Mouse (Mus musculus) gastrocnemius, adult 8-10 months (tissue): ENCODE measurements at regions not wholly inside any gene's neighbourhood (a gene's known extent, or its start where the extent isn't known, plus 50 kb on each side); places are given as distances from the start of the nearest gene placed in this dataset.

Experiments
- DNase-seq, 2 experiments: peaks; one replicate each; pipeline ENCODE4 v3.0.0; 2022; ENCODE audit warnings: low spot score in 2 of 2

DNA sequence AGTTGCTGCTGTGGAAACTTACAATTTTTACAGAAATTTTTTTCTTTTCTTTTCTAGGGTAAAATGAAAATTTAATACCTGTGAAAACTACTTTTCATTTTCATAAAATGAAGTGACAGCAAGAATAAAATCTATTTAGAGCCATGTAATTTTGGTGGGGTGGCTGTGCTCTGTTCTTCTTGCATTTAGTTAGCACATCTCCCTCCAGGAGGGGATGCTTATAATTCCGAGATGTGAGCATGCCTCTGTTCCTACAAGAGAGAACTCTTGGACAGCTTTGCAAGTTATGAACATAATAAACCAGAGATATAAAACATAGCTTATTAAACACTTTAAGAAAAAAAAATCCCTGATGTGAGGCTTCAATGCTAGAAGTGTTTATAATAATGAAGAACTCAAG is 313.9 kb upstream of the Dph6 start:
- DNase-seq = no peak

DNA sequence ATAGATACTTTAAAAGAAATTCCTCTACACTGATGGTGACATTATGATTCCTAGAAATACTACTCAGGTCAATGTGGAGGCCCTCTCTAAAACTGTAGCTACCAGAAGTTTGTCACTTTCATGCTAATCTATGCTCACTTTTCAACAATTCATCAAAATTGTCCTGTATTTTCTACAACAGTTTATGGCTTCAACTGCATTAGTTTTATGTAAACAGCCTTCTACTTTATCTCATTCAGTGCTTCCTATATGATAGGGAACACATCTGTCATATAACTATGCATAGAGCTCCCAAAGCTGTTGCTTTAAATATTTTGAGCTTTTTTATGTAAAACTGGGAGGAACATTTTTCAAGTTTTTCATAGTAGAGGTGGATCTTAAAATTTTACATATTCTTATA is 338.7 kb upstream of the Dph6 start:
- no peak for DNase-seq

DNA sequence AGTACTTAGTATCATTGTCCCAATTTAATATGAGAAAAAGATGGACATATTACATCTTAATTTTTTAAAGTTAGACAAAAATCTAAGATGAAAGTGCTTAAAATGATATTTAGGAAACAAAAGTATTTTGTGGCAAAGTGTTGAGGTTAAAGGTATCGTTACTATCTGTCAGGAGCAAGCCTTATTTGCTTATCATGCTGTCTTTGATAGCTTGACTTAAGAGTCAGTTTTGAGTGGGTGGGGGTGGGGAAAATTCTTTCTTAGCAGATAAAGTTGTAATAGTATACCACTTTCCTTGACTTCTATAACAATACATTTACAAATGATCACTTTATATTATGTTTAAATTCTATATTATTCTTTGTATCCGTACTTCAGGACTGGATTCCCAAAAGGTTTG is 339.1 kb upstream of the Dph6 start:
- no peak for DNase-seq

DNA sequence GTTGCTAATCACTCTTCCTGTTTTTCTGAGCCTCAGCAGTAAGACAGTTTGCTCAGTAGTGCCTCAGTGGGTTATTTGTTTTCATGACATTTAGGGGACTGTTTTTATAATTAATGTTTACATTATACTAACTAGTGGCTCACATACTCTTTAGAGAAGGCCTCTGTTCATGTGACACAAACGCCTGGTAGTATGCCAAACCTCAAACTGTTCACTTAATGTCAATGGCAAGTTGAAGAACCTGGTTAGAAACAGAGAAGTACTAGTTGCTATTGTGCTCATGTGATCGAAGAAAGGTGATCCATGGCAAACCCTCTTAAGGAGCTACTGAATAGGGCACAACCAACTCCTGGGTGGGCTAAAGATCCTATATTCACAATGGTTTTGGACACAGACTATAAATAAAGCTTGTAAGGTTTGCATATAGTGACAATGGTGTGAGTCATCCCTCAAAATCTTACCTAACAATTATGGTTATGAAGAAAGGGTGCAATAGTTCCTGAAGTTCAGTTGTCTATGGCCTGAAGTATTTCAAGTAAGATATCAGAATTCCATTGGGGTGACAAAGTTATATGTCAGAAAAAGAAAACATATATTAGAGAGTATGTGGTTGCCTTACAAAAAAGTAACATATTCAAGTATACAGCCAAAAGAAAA is 340.1 kb upstream of the Dph6 start:
- DNase-seq = no peak

DNA sequence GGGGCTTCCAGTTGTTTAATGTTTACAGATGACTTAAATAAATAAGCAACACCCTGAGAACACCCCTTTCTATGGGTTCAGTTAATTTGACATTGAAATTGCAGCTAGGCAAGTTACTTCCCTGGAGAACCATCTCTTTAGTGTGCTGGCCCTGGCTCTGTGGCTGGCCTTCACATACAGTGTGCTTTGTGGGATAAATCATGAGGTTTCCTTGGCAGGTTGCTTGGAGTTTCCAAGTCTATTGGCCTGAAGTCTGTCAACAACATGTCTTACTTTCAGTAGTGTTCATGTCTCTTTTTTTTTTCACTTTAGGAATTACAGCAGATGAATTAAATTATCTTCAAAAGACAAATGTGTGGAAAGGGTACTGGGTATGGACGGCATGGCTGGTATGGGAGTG is 359.2 kb upstream of the Dph6 start:
- DNase-seq = no peak

DNA sequence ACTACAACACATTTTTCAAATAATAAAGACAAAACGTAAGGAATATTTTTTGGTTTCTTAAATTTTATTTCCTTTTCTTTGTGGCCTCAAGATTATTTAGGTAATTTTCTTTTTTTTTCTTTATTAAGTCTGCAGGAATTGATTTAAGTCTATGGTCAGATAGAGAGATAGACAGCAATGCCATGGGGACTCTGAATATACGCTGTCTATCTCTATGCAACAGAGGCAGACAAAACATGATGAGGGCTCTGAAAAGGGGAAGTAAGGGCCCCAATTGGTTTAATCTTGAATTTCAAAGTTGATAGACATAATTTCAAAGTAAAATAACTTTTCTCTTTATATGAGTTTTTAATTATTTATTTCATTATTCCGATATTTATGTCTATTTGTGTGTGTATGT is 372.0 kb upstream of the Dph6 start:
- no peak for DNase-seq

DNA sequence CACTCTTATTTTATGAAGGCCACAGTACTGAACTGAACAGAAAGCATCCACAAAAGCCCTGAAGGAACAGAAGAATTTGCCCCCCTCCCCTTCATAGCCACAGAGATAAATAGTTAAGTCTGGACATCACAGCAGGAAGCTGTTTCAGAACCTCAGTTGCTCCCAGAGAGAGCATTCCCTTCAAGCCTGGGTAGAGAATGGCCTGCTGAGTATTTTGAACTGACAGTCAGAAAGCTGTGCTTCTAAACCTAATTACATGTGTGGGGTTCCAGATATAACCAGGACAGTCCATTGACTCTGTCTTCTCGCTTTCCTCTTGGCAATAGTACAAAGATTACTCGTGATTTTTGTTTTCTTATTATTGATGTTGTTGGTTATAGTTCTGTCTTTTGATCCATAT is 376.4 kb upstream of the Dph6 start:
- no peak for DNase-seq

DNA sequence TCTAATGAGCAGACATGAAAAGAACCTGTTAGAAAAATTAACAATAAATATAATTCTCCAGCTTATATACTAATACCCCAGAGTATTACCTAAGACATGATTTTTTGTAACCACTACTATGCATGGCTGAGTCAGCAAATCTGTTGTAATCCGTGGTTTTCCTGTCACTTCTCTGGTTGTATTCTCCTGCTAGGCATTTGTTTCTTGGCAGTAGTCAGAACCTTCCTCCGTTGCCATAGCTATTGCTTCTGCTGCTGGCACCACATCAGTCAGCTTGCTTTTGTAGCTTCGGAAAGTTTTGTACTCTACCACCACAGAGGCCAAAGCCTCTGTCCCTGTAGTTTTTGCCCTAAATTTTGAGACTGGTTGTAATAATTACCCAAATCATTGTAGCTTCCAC is 381.4 kb upstream of the Dph6 start:
- DNase-seq = no peak

DNA sequence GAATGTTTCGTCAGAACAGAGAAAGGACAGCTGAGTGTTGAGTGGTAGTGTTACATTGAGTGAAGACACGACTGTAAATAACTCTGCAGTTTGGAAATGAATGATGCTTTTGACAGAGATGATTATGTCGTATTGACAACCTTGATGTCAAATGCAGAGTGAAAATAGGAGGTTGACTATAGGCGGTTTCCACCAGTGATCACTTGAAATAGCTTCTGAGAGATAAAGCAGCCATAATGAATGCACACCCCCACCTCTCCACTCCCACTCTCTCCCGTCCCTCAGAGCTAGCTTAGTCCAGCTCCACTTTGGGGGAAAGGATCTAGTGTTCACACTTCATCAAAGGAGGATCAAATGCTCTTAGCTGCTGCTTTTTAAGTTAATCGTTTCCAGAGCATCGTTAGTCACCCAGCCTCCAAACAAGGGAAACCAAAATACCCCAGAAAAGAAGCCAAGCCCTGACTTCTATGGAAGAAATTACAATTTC is 387.6 kb upstream of the Dph6 start:
- no peak for DNase-seq

DNA sequence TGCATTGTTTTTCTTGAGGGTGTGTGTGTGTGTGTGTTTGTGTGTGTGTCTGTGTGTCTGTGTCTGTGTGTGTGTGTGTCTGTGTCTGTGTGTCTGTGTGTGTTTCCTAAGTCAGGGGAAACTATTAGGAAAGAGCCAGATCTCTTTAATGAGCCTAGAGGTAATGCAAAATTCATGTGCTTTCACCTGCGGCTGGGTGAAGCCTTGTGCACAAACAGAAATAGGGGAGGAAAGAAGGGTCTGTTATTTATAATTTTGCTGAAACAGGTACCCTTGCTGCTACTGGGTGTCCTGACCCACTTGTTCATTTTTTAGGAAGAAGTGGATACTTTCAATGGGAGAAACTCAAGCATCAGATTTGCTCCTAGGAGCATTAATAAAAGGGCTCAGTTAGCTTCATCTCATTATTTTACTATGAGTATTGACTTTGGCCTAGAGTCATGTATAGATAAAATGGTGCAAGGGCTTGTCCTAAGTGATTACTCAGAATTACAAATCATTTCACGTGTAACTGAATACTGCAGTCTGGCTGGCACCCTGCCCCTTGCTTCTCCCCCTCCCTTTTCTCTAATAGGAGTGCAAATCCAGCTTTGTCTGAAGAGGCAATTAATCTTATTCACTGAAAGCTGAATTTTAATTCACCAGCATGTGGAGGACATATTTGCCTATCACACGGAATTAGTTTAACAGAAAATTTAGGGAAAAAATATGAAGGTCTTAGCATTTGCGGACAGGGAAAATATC is 401.7 kb upstream of the Dph6 start:
- DNase-seq = no peak

DNA sequence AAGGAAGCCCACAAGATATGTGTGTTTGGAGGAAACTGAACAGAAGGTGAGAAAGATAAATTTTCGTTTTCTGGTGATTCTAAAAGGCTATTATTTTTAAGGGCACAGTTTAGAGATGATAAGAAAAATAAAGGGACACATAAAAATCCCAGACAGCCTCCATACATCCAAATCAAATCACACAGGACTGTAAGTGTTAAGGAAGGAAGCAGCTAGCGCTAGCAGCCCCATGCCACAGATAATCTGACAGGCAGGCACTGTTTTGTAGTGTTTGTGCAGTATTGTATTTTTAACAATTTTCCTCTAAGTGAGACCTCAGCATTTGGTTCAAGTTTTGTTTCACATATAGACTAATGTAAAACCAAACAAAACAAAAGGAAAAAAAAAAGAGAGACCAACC is 402.4 kb upstream of the Dph6 start:
- no peak for DNase-seq

DNA sequence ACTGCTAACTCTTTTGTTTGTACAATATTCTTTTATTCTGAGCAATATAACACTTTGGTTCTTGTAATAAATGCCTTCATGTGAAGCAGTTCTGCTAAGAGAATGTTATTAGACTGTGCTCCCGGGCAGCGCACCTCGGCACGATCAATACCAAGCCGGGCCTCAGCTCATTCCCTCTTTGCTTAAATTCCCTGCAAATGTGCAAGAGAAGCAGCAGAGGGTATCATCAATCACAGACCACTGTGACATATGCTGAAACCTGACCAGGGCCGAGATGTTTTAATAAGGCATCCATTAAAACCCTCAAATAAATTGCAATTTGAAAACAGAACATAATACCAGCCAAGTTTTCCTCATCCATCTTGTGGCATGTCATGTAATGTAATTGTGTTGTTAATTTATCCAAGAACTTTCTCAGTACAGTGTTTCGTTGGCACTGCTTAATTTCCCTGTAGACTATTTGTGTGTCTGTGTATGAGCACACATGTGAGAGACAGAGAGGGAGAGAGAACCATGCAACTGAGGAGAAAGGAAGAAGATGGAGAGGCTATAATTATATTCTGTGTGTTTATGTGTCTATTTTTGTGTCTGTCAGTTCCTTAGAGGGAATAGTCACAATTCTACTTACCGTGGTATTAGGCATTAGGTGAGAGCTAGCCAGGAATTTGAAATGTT is 412.9 kb upstream of the Dph6 start:
- DNase-seq = no peak

DNA sequence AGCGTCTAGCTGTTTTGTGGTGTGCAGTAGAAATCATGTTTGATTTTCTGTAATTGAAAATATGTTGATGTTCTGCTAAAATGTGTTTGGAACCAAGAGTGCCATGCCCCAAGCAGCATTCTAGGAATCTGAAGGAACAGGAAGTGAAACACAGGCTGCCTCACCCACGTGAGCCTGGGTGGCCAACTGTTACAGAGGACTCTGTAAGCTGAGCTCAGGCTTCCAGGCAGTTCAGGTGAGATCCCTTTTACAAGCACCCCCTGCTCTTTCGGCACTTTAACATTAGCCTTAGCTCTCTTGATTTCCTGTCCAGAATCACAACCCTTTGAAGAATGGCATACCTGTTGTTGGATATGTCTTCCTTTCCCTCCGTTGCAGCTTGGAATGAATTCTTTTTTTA is 414.9 kb upstream of the Dph6 start:
- no peak for DNase-seq

DNA sequence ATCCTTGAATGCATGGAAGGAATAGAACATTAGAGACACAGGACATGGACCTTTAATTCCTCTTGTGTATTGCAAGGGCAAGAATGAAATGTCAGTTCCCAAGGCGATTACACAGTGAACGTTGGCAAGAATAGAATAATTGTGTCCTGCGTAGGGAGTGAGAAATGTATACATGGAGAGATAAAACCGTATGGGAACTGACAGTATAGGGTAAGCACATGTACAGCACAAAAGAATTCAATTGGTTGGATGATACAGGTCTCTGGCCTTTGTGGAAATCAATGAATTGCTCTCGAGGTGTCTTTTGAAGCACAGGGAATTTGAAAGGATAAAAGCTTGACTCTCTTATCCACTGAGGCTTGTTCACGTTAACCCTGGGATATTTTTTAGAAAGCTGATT is 415.4 kb upstream of the Dph6 start:
- no peak for DNase-seq

DNA sequence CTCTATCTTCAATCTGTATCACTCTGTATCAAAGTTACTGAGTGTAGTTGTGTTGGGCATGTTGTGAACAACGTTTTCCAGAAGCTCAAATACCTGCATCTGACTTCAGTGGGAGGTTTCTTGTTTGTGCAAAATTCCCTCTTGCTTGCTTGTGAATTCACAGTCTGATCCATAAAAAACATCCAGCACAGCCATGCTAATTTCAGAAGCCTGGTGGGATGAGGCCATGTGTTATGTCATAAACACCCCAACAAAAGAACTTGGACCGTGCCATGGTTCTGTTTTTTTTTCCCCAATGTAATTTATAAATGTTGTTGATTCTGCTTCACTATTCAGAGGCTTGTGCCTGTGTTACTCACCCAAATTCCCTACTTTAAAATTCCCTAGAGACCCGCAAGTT is 415.9 kb upstream of the Dph6 start:
- no peak for DNase-seq

DNA sequence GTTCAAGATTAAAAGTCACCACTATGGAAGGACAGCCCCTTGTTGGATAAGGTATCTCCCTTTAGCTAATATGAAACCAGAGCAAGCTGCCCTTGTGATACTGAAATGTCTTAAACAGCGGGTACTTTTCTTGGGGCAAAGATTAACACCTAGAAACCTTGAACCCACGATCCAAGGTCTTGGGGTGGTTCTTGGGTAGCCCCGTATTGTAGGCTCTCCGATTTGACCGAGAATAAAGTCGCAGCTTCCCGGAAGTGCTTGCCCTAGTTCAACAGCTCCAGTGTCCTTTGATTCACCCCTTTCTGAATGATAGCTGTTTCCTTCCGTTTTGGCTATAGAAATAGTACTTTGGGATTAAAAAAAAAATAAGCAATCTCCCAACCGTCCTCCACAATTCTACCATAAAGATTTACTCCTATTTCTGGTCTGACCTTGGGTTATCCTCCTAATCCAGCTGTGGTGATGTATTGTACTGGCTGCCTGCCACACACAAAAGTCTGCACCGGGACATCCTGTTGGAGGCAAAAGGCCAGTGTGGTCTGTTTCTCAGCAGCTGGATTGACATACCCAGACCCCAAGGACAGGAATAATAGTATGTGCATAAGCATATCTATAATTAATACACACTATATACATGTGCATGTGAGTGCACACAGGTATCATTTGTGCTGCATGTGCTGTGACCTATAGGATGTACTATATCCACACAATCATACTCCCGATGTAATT is 427.0 kb upstream of the Dph6 start:
- no peak for DNase-seq

DNA sequence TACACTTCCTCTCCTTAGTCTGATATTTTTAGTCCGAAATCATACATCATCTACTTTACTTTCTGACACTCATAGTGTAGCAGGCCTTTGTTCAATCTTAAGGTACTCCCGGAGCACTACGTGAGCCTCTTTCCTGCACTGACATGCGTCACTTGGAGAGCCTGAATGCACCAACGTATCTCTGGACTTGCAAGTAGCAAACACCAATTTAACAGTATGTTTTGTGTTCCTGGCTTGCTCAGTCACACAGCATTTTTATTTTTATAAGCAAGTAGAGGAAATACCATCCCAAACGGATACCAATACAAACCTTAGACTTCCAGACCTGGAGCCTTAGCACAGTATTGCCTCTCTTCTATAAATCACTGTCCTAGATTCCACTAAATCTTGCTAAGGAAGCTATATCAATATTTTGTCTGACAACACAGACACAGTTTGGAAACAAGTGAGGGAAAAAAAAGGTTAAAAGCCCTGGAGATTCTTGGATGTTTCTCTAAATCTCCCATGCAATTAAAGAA is 427.6 kb upstream of the Dph6 start:
- no peak for DNase-seq

DNA sequence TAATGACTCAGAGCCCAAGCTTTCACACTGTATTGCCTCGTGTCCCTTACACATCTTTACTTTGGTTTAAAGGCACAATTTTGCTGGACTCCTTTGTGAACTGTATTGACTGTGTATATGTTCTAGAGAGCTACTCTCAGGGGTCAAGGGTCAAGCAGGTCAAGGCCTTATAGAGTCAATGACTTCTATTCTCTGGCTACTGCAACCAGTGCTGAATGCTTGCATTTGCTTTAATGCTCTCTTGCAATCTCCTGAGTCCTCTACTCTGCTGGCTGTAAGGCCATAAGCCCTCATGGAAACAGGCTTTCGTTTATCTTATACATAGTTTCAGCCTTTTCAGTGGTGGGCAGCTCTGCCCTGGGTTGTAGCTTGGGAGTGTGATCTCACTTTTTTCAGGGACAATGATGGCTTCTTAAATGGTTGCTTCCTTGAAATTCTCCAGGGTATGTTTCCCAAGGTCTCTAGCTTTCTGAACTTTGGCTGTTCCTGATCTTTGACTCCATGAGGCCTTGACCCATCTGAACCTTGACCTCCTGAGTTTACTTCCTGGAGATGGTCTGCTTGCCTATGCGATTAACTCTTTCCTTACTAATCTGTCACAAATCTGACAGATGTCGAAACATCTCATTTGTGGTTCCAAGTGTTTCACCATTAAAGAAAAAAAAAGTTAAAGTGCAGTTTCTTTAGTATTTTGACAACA is 433.8 kb upstream of the Dph6 start:
- DNase-seq = no peak

DNA sequence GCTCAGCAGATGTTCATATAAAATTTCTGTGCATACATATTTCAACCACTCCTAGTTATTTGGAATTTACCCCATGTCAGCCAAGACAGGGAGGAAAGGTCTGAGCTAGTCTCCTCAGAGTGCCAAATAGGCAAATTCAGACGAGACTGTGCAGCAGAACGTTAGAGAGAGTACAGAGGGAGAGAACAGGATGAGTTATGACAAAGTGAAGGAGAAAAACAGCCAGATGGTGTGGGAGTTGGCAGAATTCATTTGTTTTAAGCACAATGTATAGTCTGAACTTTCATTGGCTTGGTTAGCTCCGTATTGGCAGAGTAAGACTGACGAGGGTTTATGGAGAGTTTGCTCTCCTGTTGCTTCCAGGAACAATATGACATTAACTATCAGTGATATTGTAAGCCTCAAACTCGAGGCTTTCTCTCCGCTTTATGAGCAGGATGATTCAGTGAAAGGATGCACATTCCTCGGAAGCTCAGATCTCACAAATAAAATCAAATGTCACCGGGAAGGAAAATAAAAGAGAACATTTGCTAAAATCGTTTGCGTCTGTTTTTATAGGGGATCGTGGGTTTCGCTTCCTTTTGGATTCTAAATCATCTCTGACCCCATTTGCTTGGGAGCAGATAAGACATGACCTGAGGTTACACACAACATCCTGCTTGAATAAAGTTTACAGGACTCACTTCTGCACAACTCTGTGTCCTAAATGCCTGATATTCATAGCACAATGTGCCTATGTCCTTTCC is 435.8 kb upstream of the Dph6 start:
- DNase-seq = no peak

DNA sequence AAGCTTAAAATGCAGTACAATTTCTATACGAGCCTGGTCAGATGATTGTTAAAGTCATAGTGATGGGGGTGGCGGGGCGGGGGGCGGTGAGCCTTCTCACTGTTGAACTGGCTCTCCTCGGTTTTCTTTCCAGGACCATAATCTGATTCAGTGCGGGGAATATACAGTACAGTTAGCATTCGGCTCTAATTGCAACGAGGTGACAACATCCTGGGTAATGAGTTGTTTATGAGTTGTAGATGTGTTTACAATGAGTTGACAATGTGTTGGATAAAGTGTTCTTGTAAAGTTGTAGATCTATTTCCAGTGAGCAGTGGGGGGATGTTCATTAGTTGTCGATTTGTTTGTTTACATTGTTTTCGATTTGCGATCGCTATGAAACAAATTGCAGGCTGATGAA is 440.6 kb upstream of the Dph6 start:
- no peak for DNase-seq

DNA sequence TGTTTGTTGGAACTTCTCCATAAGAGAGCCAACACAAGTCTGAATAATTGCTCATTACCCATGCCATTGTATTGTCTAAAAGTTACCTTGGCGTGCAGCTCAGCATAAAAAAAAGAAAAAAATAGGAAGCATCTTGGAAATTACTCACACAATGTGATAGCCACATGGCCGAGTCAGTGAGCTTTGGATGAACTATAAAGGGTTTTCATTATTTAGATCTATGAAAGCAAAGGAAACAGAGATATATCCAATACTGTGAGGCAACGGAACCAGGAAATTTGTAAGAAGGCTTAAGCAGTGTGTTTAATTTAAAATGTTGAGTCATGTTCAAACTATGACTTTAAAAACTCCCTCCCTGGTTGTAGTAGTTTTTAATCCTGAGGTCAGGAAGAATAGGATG is 446.7 kb upstream of the Dph6 start:
- DNase-seq = no peak
